Mouse (Mus musculus): ENCODE data around the gene Dscaml1. TPM values are rescaled to one million over a fixed set of nuclear protein-coding genes. Genes with fewer than 3 reads are reported as not detected.

The Dscaml1 gene
- polyA plus RNA-seq, 1 experiment, result 0.80 TPM

DNA sequence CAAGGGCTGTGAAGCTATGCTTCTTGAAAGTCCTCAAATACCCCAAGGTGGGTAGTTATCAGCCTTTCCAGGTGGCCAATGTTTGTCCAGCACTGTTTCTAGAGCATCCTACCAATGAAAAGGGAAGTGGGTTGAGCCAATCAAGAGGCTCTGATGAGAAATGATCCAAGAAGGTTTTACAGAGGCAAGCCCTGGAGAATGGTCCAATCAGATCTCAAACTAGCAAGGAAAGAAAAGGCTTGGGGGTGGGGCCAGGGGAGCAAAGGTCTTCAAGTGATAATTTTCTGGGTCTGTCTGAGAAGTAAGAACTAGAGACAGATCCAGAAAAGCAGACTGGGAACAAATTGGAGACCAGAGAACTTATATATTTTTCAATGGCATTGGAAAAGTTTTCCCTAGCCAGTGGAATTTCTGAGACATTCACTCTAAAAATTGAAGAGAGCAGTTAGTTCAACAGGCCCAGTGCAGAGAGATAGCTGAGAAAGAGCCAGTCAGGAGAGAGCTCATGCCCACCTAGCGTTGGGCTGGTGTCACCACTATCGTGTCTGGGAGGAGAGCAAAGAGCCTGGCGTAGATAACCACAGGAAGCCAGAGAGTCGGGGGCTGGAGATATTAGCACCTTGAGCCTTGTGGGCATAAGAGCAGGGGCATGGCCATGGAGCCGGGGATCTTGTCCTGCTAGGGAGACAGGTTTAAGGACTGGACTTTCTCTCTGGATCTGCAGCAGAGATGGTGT is 140.6 kb downstream of the Dscaml1 start:
- 91% methylated on average over 5 of the region's 5 CpGs for WGBS
- Histone ChIP-seq H3K4me1 (ENCODE audit: control insufficient read depth, insufficient read depth, low read length) (no peaks in the 10 kb centered on the region), H3K36me3 (ENCODE audit: control insufficient read depth, insufficient read depth, low read length) (no peaks in the 10 kb centered on the region), H3K27ac (ENCODE audit: insufficient read depth, low read depth, low read length) (no peak overlapping the region), H3K27me3 (replicated peaks; ENCODE audit: control insufficient read depth, insufficient read depth, low read length) (no peaks in the 10 kb centered on the region), H3K4me3 (ENCODE audit: insufficient read depth, low read depth, low read length) (no peak overlapping the region)
- no peak for DNase-seq
- TF ChIP-seq POLR2A (IDR thresholded peaks at IDR 0.05; ENCODE audit: low read depth, low read length), result no peak
- no peak for TF ChIP-seq CTCF (conservative IDR thresholded peaks at IDR 0.05; ENCODE audit: insufficient read depth, insufficient read length, low read depth, low read length)

DNA sequence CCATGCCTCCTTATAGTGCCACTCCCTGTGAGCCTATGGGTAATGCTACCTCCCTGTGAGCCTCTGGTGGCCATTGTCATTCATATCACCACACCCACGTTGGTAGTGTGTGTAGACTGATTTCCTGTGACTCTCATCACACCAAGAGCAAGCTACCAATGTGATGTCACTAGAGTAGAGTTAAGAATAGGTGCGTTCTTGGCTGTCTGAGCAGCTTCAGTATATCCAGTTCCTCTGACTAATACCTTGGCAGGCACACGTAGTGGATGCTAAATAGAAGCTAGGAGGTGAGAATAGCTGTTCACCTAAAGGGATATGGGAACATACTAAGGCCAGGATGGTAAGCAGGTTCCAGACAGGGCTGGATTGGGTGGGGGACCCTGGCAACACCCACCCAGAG is 143.3 kb downstream of the Dscaml1 start:
- 72% methylated on average over 3 of the region's 3 CpGs for WGBS
- no peak overlapping the region for H3K27ac ChIP-seq (ENCODE audit: insufficient read depth, low read depth, low read length)
- no peaks in the 10 kb centered on the region for H3K4me1 ChIP-seq (ENCODE audit: control insufficient read depth, insufficient read depth, low read length)
- TF ChIP-seq CTCF (conservative IDR thresholded peaks at IDR 0.05; ENCODE audit: insufficient read depth, insufficient read length, low read depth, low read length), result no peak
- no peak for TF ChIP-seq POLR2A (IDR thresholded peaks at IDR 0.05; ENCODE audit: low read depth, low read length)
- H3K36me3 ChIP-seq (ENCODE audit: control insufficient read depth, insufficient read depth, low read length), result no peaks in the 10 kb centered on the region
- no peak for DNase-seq
- H3K4me3 ChIP-seq (ENCODE audit: insufficient read depth, low read depth, low read length), result no peak overlapping the region
- H3K27me3 ChIP-seq (replicated peaks; ENCODE audit: control insufficient read depth, insufficient read depth, low read length), result no peaks in the 10 kb centered on the region

DNA sequence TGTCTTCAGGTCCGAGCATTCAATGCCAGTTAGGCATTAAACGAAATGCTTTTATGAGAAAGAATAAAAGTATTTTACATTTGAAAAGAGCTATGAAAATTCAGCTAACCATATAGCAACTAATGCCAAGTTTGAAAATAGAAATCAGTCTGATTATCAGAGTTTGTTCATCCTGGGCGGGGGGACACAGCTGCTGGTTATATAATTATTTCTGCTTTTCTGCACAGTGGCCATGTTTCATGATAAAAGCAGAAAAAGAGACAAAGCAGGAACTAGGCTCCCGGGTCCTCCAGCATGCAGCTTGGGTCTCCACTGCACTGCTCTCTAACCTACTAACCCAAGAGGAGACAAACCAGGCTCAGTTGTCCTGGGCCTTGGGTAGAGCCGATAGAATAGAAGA is 143.9 kb downstream of the Dscaml1 start:
- Histone ChIP-seq H3K36me3 (ENCODE audit: control insufficient read depth, insufficient read depth, low read length) (no peaks in the 10 kb centered on the region), H3K27ac (ENCODE audit: insufficient read depth, low read depth, low read length) (no peak overlapping the region), H3K4me3 (ENCODE audit: insufficient read depth, low read depth, low read length) (no peak overlapping the region), H3K4me1 (ENCODE audit: control insufficient read depth, insufficient read depth, low read length) (no peaks in the 10 kb centered on the region), H3K27me3 (replicated peaks; ENCODE audit: control insufficient read depth, insufficient read depth, low read length) (no peaks in the 10 kb centered on the region)
- no peak for TF ChIP-seq CTCF (conservative IDR thresholded peaks at IDR 0.05; ENCODE audit: insufficient read depth, insufficient read length, low read depth, low read length)
- no peak for TF ChIP-seq POLR2A (IDR thresholded peaks at IDR 0.05; ENCODE audit: low read depth, low read length)
- WGBS, result 77% methylated on average over 5 of the region's 5 CpGs
- no peak for DNase-seq

DNA sequence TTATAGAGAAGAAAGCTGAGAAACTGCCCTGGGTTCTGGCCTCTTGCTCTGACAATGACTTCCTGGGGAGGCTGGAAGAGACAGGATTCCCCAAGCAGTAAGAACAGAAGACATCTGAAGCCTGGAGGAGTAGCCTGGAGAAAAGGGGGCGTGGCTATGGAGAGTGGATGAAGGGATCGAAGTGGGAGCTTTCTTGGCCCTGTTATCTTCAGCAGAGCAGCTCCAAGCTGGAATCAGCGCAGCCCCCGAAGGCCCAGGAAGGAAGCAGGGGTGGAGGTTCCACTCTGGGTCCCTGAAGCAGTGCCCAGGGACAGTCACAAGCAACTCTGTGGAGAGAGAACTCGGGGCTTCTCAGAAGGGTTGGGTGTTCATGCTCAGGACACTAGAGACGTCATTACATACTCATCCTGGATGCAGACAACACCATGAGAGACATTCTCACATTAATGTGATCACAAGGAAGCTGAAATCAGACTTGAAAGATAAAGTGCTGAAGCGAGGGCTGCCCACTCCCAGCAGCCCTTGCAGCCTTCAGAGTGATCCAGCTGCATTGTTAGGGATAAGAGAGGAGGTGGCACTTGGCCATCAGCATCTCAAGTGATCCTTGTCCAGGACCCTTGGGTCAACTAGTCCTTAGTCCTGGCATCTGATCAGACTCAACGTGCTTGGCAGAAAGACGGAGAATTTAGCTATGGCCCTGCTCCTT is 146.5 kb downstream of the Dscaml1 start:
- no peak overlapping the region for H3K4me3 ChIP-seq (ENCODE audit: insufficient read depth, low read depth, low read length)
- H3K36me3 ChIP-seq (ENCODE audit: control insufficient read depth, insufficient read depth, low read length), result no peaks in the 10 kb centered on the region
- DNase-seq, result peak; percentile 10
- no peaks in the 10 kb centered on the region for H3K27me3 ChIP-seq (replicated peaks; ENCODE audit: control insufficient read depth, insufficient read depth, low read length)
- WGBS, result 29% methylated on average over 9 of the region's 9 CpGs
- no peak overlapping the region for H3K27ac ChIP-seq (ENCODE audit: insufficient read depth, low read depth, low read length)
- no peaks in the 10 kb centered on the region for H3K4me1 ChIP-seq (ENCODE audit: control insufficient read depth, insufficient read depth, low read length)
- TF ChIP-seq CTCF (conservative IDR thresholded peaks at IDR 0.05; ENCODE audit: insufficient read depth, insufficient read length, low read depth, low read length) (no peak), POLR2A (IDR thresholded peaks at IDR 0.05; ENCODE audit: low read depth, low read length) (no peak)

DNA sequence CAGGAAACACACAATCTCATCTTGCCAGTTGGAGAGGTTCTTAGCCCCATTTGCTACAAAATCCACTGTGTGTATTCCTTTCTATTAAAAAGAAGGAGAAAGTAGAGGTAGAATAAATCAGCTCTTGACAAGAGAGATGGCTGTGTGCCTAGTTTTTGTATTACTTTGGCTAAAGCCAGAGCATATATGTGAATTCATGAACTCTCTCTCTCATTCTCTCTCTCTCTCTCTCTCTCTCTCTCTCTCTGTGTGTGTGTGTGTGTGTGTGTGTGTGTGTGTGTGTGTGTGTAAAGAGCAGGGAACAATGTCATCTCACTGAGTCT is 147.0 kb downstream of the Dscaml1 start:
- Histone ChIP-seq H3K27ac (ENCODE audit: insufficient read depth, low read depth, low read length) (no peak overlapping the region), H3K4me1 (ENCODE audit: control insufficient read depth, insufficient read depth, low read length) (no peaks in the 10 kb centered on the region)

DNA sequence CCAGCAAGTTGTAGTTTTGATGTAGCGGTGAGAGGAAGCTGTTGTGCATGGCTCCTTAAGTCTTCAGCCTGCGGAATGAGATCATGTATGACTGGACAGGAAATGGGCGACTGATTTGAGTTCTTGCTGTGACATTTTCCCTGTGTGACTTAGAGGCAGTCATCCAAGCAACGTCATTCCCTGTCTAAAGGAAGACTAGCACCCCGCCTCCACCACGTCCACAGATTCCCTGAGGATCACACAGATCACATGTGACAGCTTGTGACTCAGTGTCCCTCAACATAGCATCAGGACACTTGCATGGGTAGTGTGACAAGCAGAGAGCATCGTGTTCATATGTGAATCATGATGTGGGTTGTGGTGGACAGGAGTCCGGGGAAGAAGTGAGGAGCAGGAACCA is 147.6 kb downstream of the Dscaml1 start:
- WGBS, result 64% methylated on average over 8 of the region's 8 CpGs
- Histone ChIP-seq H3K4me3 (ENCODE audit: insufficient read depth, low read depth, low read length) (no peak overlapping the region), H3K27ac (ENCODE audit: insufficient read depth, low read depth, low read length) (no peak overlapping the region), H3K36me3 (ENCODE audit: control insufficient read depth, insufficient read depth, low read length) (no peaks in the 10 kb centered on the region), H3K4me1 (ENCODE audit: control insufficient read depth, insufficient read depth, low read length) (no peaks in the 10 kb centered on the region), H3K27me3 (replicated peaks; ENCODE audit: control insufficient read depth, insufficient read depth, low read length) (no peaks in the 10 kb centered on the region)
- no peak for TF ChIP-seq CTCF (conservative IDR thresholded peaks at IDR 0.05; ENCODE audit: insufficient read depth, insufficient read length, low read depth, low read length)
- TF ChIP-seq POLR2A (IDR thresholded peaks at IDR 0.05; ENCODE audit: low read depth, low read length), result no peak
- no peak for DNase-seq

More for the DNA sequence above, 147.0 kb downstream of the Dscaml1 start:
- TF ChIP-seq POLR2A (IDR thresholded peaks at IDR 0.05; ENCODE audit: low read depth, low read length) (no peak), CTCF (conservative IDR thresholded peaks at IDR 0.05; ENCODE audit: insufficient read depth, insufficient read length, low read depth, low read length) (no peak)
- no peaks in the 10 kb centered on the region for H3K27me3 ChIP-seq (replicated peaks; ENCODE audit: control insufficient read depth, insufficient read depth, low read length)
- H3K4me3 ChIP-seq (ENCODE audit: insufficient read depth, low read depth, low read length), result no peak overlapping the region
- no peak for DNase-seq
- no peaks in the 10 kb centered on the region for H3K36me3 ChIP-seq (ENCODE audit: control insufficient read depth, insufficient read depth, low read length)

DNA sequence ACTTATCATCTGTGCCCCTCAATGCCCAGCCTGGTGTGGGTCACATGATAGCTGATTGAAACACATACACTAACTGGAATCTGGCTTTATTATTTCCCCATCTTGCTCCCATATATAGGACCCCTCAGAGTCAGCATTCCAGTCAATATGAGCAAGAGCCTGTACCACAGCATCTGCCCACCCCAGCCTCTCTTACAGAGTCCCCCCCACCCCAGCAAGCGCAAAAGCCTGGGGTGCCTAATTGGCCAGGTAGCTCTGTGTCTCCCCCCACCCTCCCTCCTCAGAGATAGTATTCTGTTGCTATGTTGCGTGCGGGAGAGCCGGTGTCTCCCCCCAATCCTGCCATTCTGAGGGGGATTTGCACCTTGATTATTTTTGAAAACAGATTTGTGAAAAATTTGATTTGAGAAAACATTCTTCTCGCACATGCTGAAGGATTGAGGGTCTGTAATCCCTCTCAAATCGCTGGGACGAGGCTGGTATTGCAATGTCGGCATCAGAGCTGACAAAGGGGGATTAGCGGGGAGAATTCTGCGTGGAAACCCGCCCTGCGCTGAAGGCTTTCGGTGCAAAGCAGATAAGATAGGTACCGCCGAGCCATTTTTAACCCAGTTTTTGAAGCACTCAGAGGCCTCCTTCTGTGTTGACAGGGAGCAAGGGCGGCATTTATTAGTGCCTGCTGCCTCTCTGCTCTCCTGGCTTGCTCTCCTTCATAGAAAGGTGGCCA is 153.8 kb downstream of the Dscaml1 start:
- no peaks in the 10 kb centered on the region for H3K36me3 ChIP-seq (ENCODE audit: control insufficient read depth, insufficient read depth, low read length)
- H3K27ac ChIP-seq (ENCODE audit: insufficient read depth, low read depth, low read length), result no peak overlapping the region
- 91% methylated on average over 16 of the region's 16 CpGs for WGBS
- H3K4me1 ChIP-seq (ENCODE audit: control insufficient read depth, insufficient read depth, low read length), result no peaks in the 10 kb centered on the region
- no peaks in the 10 kb centered on the region for H3K27me3 ChIP-seq (replicated peaks; ENCODE audit: control insufficient read depth, insufficient read depth, low read length)
- H3K4me3 ChIP-seq (ENCODE audit: insufficient read depth, low read depth, low read length), result no peak overlapping the region
- TF ChIP-seq POLR2A (IDR thresholded peaks at IDR 0.05; ENCODE audit: low read depth, low read length) (no peak), CTCF (conservative IDR thresholded peaks at IDR 0.05; ENCODE audit: insufficient read depth, insufficient read length, low read depth, low read length) (no peak)
- no peak for DNase-seq

All from kidney, adult 2 months (tissue).